Mouse (Mus musculus) heart, adult 2 months (tissue): ENCODE measurements around the gene Tnfrsf22.

Experiments
- CTCF ChIP-seq: fragments of 200-600 bp; IDR thresholded peaks from 2 replicates; pipeline ENCODE4 v1.8.1; 2022; ENCODE audit warnings: antibody characterized with exemption, mild to moderate bottlenecking, moderate library complexity
- EP300 ChIP-seq: fragments of 200-500 bp; IDR thresholded peaks from 2 replicates; pipeline ENCODE4 v1.6.1; 2011; ENCODE audit warnings: low read depth, low read length, control low read depth; ENCODE audit not compliant: insufficient read depth
- POLR2A ChIP-seq: fragments of 200-500 bp; IDR thresholded peaks from 2 replicates; pipeline ENCODE4 v1.6.1; 2011; ENCODE audit warnings: mild to moderate bottlenecking, low read depth, low read length, control low read depth; ENCODE audit not compliant: insufficient read depth

- TF ChIP-seq CTCF (no peak), EP300 (no peak), POLR2A (no peak)
Observed at GRCm38 (mm10) chr7:143592255-143592654, 57.2 kb downstream of the Tnfrsf22 start.
